Mouse (Mus musculus) pancreas, adult 10 weeks (tissue): Measurements from ENCODE around the gene Zfp276. TPM values are rescaled to one million over a fixed set of nuclear protein-coding genes. Genes with fewer than 3 reads are reported as not detected.

ENCODE experiments used
- polyA plus RNA-seq: library from polyadenylated mRNA; stranded (reverse); fragments of 350-450 nt; fragmentation: Illumina TruSeq; extraction: RNeasy Lipid Tissue Mini Kit (QIAGEN cat#74804); gene quantifications from one replicate; pipeline ENCODE4 v1.2.3, GENCODE M21; 2015; ENCODE audit warnings: low read depth, low replicate concordance; ENCODE audit not compliant: insufficient read depth

Zfp276 gene
- polyA plus RNA-seq: 8.5 TPM

DNA sequence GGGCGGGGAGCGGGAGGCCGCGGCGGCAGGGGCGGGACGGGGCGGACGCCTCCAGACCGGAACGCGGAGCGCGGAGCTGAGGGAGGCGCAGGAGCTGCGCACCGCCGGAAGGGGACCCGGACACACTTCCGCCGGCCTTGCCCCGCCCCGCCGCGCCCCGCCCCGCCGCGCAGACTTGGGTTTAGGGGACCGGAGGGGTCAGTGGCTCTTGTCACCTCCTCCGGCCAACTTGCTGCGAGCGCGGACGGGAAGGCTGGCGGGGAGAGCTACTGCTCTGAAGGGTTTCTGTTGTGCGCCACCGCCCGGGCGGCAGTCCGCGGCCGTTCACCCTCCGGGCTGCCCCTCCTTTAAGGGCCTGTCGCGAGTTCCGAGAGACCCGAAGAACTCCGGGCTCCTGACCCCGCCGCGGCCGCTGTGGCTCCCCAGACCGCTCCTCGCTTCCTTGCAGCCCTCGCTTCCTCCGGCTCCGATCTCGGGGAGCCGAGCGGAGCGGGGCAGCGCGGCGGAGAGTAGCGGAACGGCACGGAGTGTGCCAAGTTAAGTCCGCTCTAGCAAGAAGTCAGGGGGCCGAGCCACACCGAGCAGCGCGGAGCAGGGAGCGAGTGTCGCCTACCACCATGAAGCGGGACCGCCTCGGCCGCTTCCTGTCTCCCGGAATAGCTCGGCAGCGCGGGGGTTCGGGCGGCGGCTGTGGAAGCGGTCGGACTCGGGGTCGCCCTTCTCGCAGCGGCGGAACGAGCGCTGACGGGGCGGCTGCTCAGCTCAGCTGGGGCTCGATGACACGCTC, at the start of gene Zfp276, which contains the start of gene Vps9d1:
TSS of gene Zfp276 (plus strand) at position 97 of the 787 bp plus-strand sequence.
TSS of gene Vps9d1 (minus strand) at position 250 of the 787 bp plus-strand sequence.

DNA sequence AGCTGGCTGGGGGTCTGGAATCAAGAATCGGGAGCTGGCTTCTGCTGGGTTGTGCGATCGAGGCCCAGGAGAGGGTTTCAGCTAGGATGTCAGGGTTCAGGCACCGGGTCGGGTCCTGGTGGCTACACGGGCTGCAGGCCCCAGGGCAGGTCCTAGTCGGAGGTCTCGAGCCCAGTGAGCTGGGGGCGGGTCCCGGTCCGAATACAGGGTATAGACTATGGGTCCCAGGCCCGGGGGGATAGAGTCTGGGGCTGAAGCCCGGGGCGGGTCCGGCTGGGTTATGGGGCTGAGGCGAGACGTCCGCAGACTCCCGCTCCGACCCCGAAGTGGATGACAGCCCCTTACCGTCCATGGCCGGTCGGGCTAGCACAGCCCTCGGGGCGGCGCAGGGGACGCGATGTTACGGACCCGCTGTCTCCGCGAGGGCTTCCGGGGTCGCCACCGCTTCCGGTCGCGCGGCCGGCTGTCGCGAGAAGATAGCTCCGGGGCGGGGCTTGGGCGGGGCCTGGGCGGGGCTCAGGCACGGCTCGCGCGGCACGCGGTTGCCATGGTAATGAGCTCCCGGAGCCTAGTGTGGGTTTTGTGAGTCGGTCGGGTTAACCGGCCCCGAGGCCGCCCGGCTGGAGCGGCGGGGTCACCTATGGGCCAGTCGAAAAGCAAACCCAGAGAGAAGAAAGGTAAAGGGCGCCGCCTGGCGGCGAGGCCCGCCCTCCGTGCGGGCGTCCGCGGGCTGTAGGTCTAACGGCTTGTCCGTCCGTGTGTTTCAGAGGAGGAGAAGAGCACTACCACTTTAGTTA, 41.5 kb upstream of the Zfp276 start, which contains the start of the genes Chmp1a and Spata33:
TSS of gene Chmp1a (minus strand) at position 443 of the 797 bp plus-strand sequence.
TSS of gene Spata33 (plus strand) at position 512 of the 797 bp plus-strand sequence.

DNA sequence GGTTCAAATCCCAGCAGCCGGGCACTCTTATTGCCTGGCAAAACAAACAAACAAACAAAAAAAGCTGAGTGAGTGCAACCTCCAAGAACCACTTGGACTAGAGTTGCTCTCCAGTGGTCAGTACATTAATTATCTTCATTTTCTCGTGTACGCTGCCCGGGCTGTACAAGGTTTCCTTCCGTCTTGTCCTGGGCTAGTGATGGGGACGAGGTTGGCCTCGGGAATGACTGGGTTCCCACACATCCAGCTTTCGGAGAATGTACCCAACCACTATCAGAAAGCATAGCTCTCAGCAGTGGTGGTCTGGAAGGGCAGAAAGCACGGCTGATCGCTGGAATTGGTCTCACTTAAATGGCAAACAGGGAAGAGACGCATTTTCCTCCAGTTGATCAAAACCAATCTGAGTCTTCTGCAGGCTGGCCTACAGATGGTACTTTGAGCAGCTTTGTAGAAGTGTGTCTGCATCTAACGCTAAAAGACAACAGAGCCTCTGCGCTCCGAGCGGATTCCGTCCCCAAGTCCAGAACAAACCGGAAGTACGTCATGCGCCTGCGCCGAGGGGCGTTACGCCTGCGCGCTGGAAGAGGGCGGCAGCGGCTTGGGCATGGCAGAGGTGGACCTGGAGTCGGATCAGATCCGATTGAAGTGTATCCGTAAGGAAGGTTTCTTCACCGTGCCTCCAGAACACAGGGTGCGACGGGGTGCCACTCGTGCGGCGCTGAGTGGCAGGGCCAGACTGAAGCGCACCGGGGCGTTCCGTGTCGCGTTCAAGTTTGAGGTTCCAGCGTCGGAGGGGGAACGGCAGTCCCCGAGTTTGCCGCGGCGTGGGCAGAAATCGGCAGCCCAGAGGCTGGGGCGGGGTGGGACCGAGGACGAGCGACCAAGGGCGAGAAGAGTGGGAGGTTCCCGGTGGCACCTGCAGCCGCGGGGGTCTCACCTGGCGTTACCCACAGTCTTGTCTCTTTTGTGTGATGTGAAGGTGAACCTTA, 29.4 kb upstream of the Zfp276 start, which contains the start of gene Cdk10:
TSS of gene Cdk10 (plus strand) at position 565 of the 989 bp plus-strand sequence.

DNA sequence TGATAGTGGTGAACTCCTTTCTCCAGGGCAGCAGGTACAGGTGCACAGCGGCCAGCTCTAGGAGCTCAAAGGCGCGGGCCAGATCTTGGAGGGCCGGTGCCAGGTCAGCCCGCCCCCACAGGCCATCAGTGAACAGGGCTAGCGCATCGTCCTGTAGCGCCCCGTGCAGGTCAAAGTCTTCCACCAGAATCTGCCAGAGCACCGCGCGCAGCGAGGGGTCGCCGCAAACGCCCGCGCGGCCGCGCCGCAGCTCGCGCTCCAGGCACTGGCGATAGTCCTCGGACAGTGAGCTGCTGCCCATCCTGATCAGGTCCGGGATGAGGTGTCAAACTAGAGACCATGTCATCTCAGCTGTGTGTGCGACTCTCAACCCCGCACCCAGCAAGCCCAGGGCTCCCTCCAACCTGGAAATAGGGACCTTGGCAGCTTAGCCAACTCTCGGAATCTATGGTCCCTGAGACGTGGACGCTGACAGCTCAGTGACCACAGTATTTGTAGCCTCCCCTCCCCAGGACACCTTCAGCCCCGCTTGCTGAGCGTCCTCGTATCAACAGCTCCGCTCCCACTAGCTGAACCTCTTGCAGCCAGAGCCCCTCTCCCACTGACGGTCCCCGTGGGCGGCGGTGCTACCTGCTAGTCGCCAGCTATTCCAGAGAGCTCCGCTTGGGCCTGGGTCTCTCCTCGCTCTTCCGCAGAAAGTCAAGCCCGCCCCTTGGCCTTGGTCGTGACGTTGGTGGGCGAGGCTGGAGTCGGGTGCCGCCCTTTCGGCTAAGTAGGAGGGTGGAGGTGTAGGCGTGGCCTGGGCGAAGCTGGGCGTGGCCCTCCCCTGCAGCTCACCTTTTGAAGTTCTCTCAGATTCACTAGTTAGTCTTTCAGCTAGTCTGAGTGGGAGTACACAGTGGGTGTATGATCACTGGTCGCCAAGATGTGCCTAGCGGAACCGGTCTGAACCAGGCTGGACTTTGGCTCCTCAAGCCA, 18.2 kb upstream of the Zfp276 start, which contains the start of gene Spata2l:
TSS of gene Spata2l (minus strand) at position 714 of the 978 bp plus-strand sequence.

DNA sequence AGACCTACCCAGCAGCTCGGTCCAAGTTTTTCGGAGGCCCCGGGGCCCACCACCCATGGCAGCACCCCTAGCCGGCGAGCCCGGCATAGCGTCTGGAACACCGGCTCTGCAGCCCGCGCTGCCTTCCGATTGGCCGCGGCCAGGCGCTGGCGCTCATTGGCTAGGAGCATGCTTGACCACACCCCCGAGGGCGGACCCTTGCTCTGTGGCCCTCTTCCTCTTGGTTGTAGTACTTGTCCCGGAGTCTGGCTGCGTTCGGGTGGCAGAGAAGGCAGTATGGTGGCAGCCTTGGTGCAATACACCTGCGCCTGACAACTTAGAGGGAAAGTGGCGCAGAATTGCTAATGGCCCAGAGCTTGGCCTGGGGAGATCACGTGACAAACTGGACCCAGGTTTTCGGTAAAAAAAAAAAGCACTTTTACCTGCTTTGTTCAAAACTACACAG, 64.5 kb downstream of the Zfp276 start, which contains the start of gene Fanca:
TSS of gene Fanca (minus strand) at position 110 of the 445 bp plus-strand sequence.

Other genes with a start within 250 kb of the Zfp276 start
- 11.1 TPM for gene Ankrd11, start 211.9 kb upstream of the Zfp276 start, polyA plus RNA-seq
- 13.9 TPM for gene Spg7, start 191.3 kb upstream of the Zfp276 start, polyA plus RNA-seq
- 704 TPM for gene Rpl13, start 151.8 kb upstream of the Zfp276 start, polyA plus RNA-seq
- gene Cpne7, start 136.8 kb upstream of the Zfp276 start, polyA plus RNA-seq: 0.52 TPM
- gene Sult5a1, start 95.9 kb upstream of the Zfp276 start, polyA plus RNA-seq: 1.7 TPM
- 28.5 TPM for gene Dpep1, start 68.0 kb upstream of the Zfp276 start, polyA plus RNA-seq
- 31.5 TPM for gene Chmp1a, start 41.4 kb upstream of the Zfp276 start, polyA plus RNA-seq
- 0.44 TPM for gene Spata33, start 41.4 kb upstream of the Zfp276 start, polyA plus RNA-seq
- 27.2 TPM for gene Cdk10, start 29.4 kb upstream of the Zfp276 start, polyA plus RNA-seq
- 3.5 TPM for gene Spata2l, start 18.0 kb upstream of the Zfp276 start, polyA plus RNA-seq
- gene Vps9d1, start 153 bp downstream of the Zfp276 start, polyA plus RNA-seq: 6.1 TPM
- 1.6 TPM for gene Fanca, start 64.4 kb downstream of the Zfp276 start, polyA plus RNA-seq
- gene Spire2, start 78.5 kb downstream of the Zfp276 start, polyA plus RNA-seq: 1.4 TPM
- 131 TPM for gene Tcf25, start 119.6 kb downstream of the Zfp276 start, polyA plus RNA-seq
- not detected for gene Mc1r, start 152.9 kb downstream of the Zfp276 start, polyA plus RNA-seq
- 2.2 TPM for gene Tubb3, start 157.2 kb downstream of the Zfp276 start, polyA plus RNA-seq
- gene Def8, start 169.3 kb downstream of the Zfp276 start, polyA plus RNA-seq: 5.9 TPM
- gene Afg3l1, start 223.7 kb downstream of the Zfp276 start, polyA plus RNA-seq: 10.5 TPM